Mouse (Mus musculus): ENCODE results near the gene Ilvbl. TPM values are rescaled to one million over a fixed set of nuclear protein-coding genes. Genes with fewer than 3 reads are reported as not detected.

The Ilvbl gene
- total and polyA plus RNA-seq, 2 experiments from 2014 or later: 57.4 to 58.8 TPM

- H3K27me3 ChIP-seq (ENCODE audit: insufficient read depth, low read length): no peaks in the 10 kb centered on the region
- no peaks in the 10 kb centered on the region for H3K4me1 ChIP-seq (ENCODE audit: insufficient read depth)
- H3K27ac ChIP-seq (ENCODE audit: low read depth, low read length): no peak overlapping the region
- H3K4me2 ChIP-seq (ENCODE audit: low read depth): no peak overlapping the region
- peaks cover 26% of the 10 kb centered on the region for H3K36me3 ChIP-seq (ENCODE audit: insufficient read depth)
- H3K9ac ChIP-seq: no peak overlapping the region
- TF ChIP-seq CTCF (IDR thresholded peaks at IDR 0.05; ENCODE audit: low read depth): no peak
- H3K4me3 ChIP-seq (ENCODE audit: low read depth, low read length): no peak overlapping the region
- 93% methylated on average over 7 of the region's 7 CpGs for WGBS
- H3K9me3 ChIP-seq (ENCODE audit: low read length): no peaks in the 10 kb centered on the region
- no peak for ATAC-seq
- no peak for DNase-seq
Measured at GRCm38 (mm10) chr10:78581121-78581520, 7.0 kb downstream of the Ilvbl start.

GRCm38 (mm10) chr10:78583347-78583746 lies 9.2 kb downstream of the Ilvbl start:
- no peak for TF ChIP-seq CTCF (IDR thresholded peaks at IDR 0.05; ENCODE audit: low read depth)
- no peak for ATAC-seq
- no peak for DNase-seq
- Histone ChIP-seq H3K9ac (no peak overlapping the region), H3K36me3 (ENCODE audit: insufficient read depth) (peaks cover 21% of the 10 kb centered on the region), H3K4me3 (ENCODE audit: low read depth, low read length) (no peak overlapping the region), H3K9me3 (ENCODE audit: low read length) (no peaks in the 10 kb centered on the region), H3K27me3 (ENCODE audit: insufficient read depth, low read length) (no peaks in the 10 kb centered on the region), H3K4me2 (ENCODE audit: low read depth) (no peak overlapping the region), H3K4me1 (ENCODE audit: insufficient read depth) (no peaks in the 10 kb centered on the region), H3K27ac (ENCODE audit: low read depth, low read length) (no peak overlapping the region)
- WGBS: 78% methylated on average over 9 of the region's 9 CpGs

DNA sequence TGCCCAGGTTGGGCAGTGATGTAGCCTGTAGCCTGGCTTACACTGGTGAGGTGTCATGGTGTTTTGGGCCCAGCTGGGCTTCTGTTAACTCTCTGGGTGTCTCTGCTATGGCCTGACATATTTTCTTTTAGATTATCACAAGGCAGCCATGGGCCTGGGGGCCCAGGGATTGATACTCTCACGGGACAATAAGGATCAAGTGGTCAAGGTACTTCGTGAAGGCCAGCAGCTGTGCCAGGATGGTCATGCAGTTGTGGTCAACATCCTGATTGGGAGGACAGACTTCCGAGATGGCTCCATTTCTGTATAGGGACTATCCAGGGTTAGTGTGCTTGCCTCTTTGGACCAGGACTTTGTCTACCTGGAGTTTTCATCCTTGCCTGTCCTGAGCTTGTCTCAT lies 9.8 kb downstream of the Ilvbl start:
- Histone ChIP-seq H3K27ac (ENCODE audit: low read depth, low read length) (no peak overlapping the region), H3K36me3 (ENCODE audit: insufficient read depth) (peaks cover 21% of the 10 kb centered on the region), H3K9me3 (ENCODE audit: low read length) (no peaks in the 10 kb centered on the region), H3K4me3 (ENCODE audit: low read depth, low read length) (no peak overlapping the region), H3K4me2 (ENCODE audit: low read depth) (no peak overlapping the region), H3K27me3 (ENCODE audit: insufficient read depth, low read length) (no peaks in the 10 kb centered on the region), H3K9ac (no peak overlapping the region), H3K4me1 (ENCODE audit: insufficient read depth) (no peaks in the 10 kb centered on the region)
- no peak for TF ChIP-seq CTCF (IDR thresholded peaks at IDR 0.05; ENCODE audit: low read depth)
- 80% methylated on average over 3 of the region's 3 CpGs for WGBS
- DNase-seq (no peak), ATAC-seq (no peak)

DNA sequence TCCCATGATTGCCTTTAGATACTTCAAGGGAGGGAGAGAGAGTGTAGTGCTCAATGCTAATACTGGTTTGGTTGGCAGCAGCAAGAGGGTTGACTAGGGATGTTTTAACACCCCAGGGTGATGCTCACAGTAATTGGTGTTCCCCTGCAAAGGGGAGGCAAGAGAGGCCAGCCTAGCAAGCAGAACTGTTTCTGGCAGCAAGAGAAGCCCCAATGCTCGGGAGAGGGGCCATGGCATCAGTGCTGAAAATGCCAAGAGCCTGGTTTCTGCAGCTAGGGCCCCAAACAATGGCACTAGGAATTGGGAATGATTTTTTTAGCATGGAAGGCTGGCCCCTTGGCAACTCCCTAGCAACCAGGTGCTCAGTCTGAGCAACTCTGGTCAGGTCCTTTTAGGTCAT lies 10.8 kb downstream of the Ilvbl start:
- H3K27ac ChIP-seq (ENCODE audit: low read depth, low read length): no peak overlapping the region
- 61% methylated on average over 1 of the region's 1 CpGs for whole genome bisulfite sequencing
- peaks cover 16% of the 10 kb centered on the region for H3K36me3 ChIP-seq (ENCODE audit: insufficient read depth)
- H3K27me3 ChIP-seq (ENCODE audit: insufficient read depth, low read length): no peaks in the 10 kb centered on the region
- no peak overlapping the region for H3K4me3 ChIP-seq (ENCODE audit: low read depth, low read length)
- DNase-seq: no peak
- H3K9ac ChIP-seq: no peak overlapping the region
- no peaks in the 10 kb centered on the region for H3K4me1 ChIP-seq (ENCODE audit: insufficient read depth)
- TF ChIP-seq CTCF (IDR thresholded peaks at IDR 0.05; ENCODE audit: low read depth): no peak
- no peak overlapping the region for H3K4me2 ChIP-seq (ENCODE audit: low read depth)
- no peak for ATAC-seq
- H3K9me3 ChIP-seq (ENCODE audit: low read length): no peaks in the 10 kb centered on the region

DNA sequence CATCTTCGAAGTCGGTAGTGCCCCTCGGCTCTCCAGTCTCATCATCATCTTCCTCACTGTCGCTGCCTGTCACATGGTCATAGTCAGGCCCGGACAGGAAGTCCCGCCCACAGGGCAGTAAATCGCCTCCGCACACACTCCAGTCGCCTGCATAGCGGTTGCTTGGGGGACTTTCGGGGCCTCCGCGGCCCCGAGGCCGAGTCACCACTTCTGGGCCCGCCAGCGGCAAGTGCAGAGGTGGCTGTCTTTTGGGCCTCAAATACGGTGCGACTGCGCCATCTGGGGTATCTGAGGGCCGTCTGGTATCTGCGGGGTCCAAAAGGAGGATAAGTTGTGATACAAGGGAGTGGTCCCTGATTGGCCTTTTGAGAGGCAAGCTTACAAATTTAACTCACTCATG lies 11.5 kb downstream of the Ilvbl start:
- Histone ChIP-seq H3K9ac (no peak overlapping the region), H3K36me3 (ENCODE audit: insufficient read depth) (peaks cover 14% of the 10 kb centered on the region), H3K4me3 (ENCODE audit: low read depth, low read length) (no peak overlapping the region), H3K4me2 (ENCODE audit: low read depth) (no peak overlapping the region), H3K4me1 (ENCODE audit: insufficient read depth) (no peaks in the 10 kb centered on the region), H3K9me3 (ENCODE audit: low read length) (no peaks in the 10 kb centered on the region), H3K27ac (ENCODE audit: low read depth, low read length) (no peak overlapping the region), H3K27me3 (ENCODE audit: insufficient read depth, low read length) (no peaks in the 10 kb centered on the region)
- DNase-seq: no peak
- TF ChIP-seq CTCF (IDR thresholded peaks at IDR 0.05; ENCODE audit: low read depth): no peak
- ATAC-seq: no peak
- WGBS: 91% methylated on average over 22 of the region's 22 CpGs

GRCm38 (mm10) chr10:78586026-78586425 lies 11.9 kb downstream of the Ilvbl start:
- Histone ChIP-seq H3K4me1 (ENCODE audit: insufficient read depth) (no peaks in the 10 kb centered on the region), H3K9ac (no peak overlapping the region), H3K4me3 (ENCODE audit: low read depth, low read length) (no peak overlapping the region), H3K36me3 (ENCODE audit: insufficient read depth) (peaks cover 10% of the 10 kb centered on the region), H3K27me3 (ENCODE audit: insufficient read depth, low read length) (no peaks in the 10 kb centered on the region; the same call in 1 of the 2 replicates), H3K4me2 (ENCODE audit: low read depth) (no peak overlapping the region), H3K27ac (ENCODE audit: low read depth, low read length) (no peak overlapping the region), H3K9me3 (ENCODE audit: low read length) (no peaks in the 10 kb centered on the region)
- ATAC-seq (no peak), DNase-seq (no peak)
- 94% methylated on average over 13 of the region's 13 CpGs for WGBS
- no peak for TF ChIP-seq CTCF (IDR thresholded peaks at IDR 0.05; ENCODE audit: low read depth)

GRCm38 (mm10) chr10:78589291-78589690 lies 15.1 kb downstream of the Ilvbl start:
- H3K4me1 ChIP-seq (ENCODE audit: insufficient read depth): no peaks in the 10 kb centered on the region
- no peak overlapping the region for H3K27ac ChIP-seq (ENCODE audit: low read depth, low read length)
- TF ChIP-seq CTCF (IDR thresholded peaks at IDR 0.05; ENCODE audit: low read depth): no peak
- ATAC-seq (no peak), DNase-seq (no peak)
- peaks cover 4% of the 10 kb centered on the region; the same call in 1 of the 2 replicates for H3K36me3 ChIP-seq (ENCODE audit: insufficient read depth)
- H3K4me3 ChIP-seq (ENCODE audit: low read depth, low read length): no peak overlapping the region
- no peak overlapping the region for H3K9ac ChIP-seq
- WGBS: 95% methylated on average over 18 of the region's 18 CpGs
- H3K27me3 ChIP-seq (ENCODE audit: insufficient read depth, low read length): no peaks in the 10 kb centered on the region; the same call in 1 of the 2 replicates
- H3K4me2 ChIP-seq (ENCODE audit: low read depth): no peak overlapping the region
- H3K9me3 ChIP-seq (ENCODE audit: low read length): no peaks in the 10 kb centered on the region

Data from forebrain, postnatal 0 days (tissue).